Mouse (Mus musculus): ENCODE measurements at regions not wholly inside any gene's neighbourhood (a gene's known extent, or its start where the extent isn't known, plus 50 kb on each side); places are given as distances from the start of the nearest gene placed in this dataset.

GRCm38 (mm10) chr11:10193738-10194137 lies 920.3 kb upstream of the Vwc2 start:
- TF ChIP-seq CTCF (IDR thresholded peaks at IDR 0.05; ENCODE audit: low read depth) (no peak), EP300 (IDR thresholded peaks at IDR 0.05; ENCODE audit: low read depth) (no peak)
